Mouse (Mus musculus) cerebellum, adult 2 months (tissue): Measurements from ENCODE around the gene Usp24.

ENCODE experiments used
- CTCF ChIP-seq: fragments of 200-500 bp; IDR thresholded peaks from 2 replicates; pipeline ENCODE4 v1.5.1; 2011; ENCODE audit warnings: low read depth, mild to moderate bottlenecking, control low read depth, low read length, moderate library complexity, borderline replicate concordance; ENCODE audit not compliant: insufficient read depth
- POLR2A ChIP-seq: fragments of 200-500 bp; IDR thresholded peaks from 2 replicates; pipeline ENCODE4 v1.6.1; 2011; ENCODE audit warnings: low read length, control low read depth, borderline replicate concordance; ENCODE audit not compliant: insufficient read depth

- TF ChIP-seq POLR2A (no peak), CTCF (no peak)
Observed at GRCm38 (mm10) chr4:106327436-106327835, 11.4 kb downstream of the Usp24 start.
